Mouse (Mus musculus): ENCODE measurements around the gene Elk3. TPM values are rescaled to one million over a fixed set of nuclear protein-coding genes. Genes with fewer than 3 reads are reported as not detected.

The Elk3 gene
- polyA plus RNA-seq, 1 experiment from 2014 or later = 11.3 TPM

- H3K9me3 ChIP-seq (ENCODE audit: control insufficient read depth, low read length) = no peaks in the 10 kb centered on the region
- no peak overlapping the region for H3K4me2 ChIP-seq (replicated peaks)
- 93% methylated on average over 6 of the region's 6 CpGs for WGBS
- no peak overlapping the region for H3K4me3 ChIP-seq (replicated peaks; ENCODE audit: low read length)
- ATAC-seq (ENCODE audit: low FRiP score) = no peak
- no peak overlapping the region for H3K27ac ChIP-seq
- H3K4me1 ChIP-seq (replicated peaks; ENCODE audit: control insufficient read depth, insufficient read depth, low read length) = no peaks in the 10 kb centered on the region
- no peak for DNase-seq (ENCODE audit: low spot score)
- no peak overlapping the region for H3K9ac ChIP-seq
- H3K36me3 ChIP-seq (replicated peaks; ENCODE audit: control insufficient read depth, insufficient read depth) = peaks cover 12% of the 10 kb centered on the region
- no peaks in the 10 kb centered on the region for H3K27me3 ChIP-seq (ENCODE audit: control insufficient read depth, insufficient read depth, low read length)
Measured at GRCm38 (mm10) chr10:93201846-93202458, 109.0 kb downstream of the Elk3 start.

GRCm38 (mm10) chr10:93198958-93199357 is 112.0 kb downstream of the Elk3 start:
- peaks cover 14% of the 10 kb centered on the region for H3K4me1 ChIP-seq (replicated peaks; ENCODE audit: control insufficient read depth, insufficient read depth, low read length)
- H3K27ac ChIP-seq = no peak overlapping the region
- no peaks in the 10 kb centered on the region for H3K27me3 ChIP-seq (ENCODE audit: control insufficient read depth, insufficient read depth, low read length)
- peaks cover 12% of the 10 kb centered on the region for H3K36me3 ChIP-seq (replicated peaks; ENCODE audit: control insufficient read depth, insufficient read depth)
- no peak overlapping the region for H3K9ac ChIP-seq
- DNase-seq (ENCODE audit: low spot score) (no peak), ATAC-seq (ENCODE audit: low FRiP score) (no peak)
- H3K4me2 ChIP-seq (replicated peaks) = no peak overlapping the region
- 93% methylated on average over 3 of the region's 3 CpGs for WGBS
- H3K9me3 ChIP-seq (ENCODE audit: control insufficient read depth, low read length) = no peaks in the 10 kb centered on the region
- H3K4me3 ChIP-seq (replicated peaks; ENCODE audit: low read length) = no peak overlapping the region

Other genes starting within 250 kb of the Elk3 start
- 2.4 and 3.6 TPM in 2 replicates for gene Cfap54, start 229.5 kb downstream of the Elk3 start, polyA plus RNA-seq (2014; fragmentation: Nextera tagmentation; extraction: Ambion mirVana)
- gene Cdk17, start 150.3 kb downstream of the Elk3 start, polyA plus RNA-seq (2014; fragmentation: Nextera tagmentation; extraction: Ambion mirVana) = 61.1 and 68.3 TPM in 2 replicates
- gene Lta4h, start 142.3 kb upstream of the Elk3 start, polyA plus RNA-seq (2014; fragmentation: Nextera tagmentation; extraction: Ambion mirVana) = 89.8 and 95.4 TPM in 2 replicates
- not detected in 2 replicates for gene Hal, start 177.6 kb upstream of the Elk3 start, polyA plus RNA-seq (2014; fragmentation: Nextera tagmentation; extraction: Ambion mirVana)
- 0.08 and 0.20 TPM in 2 replicates for gene Amdhd1, start 228.9 kb upstream of the Elk3 start, polyA plus RNA-seq (2014; fragmentation: Nextera tagmentation; extraction: Ambion mirVana)
- gene Ccdc38, start 229.5 kb upstream of the Elk3 start, polyA plus RNA-seq (2014; fragmentation: Nextera tagmentation; extraction: Ambion mirVana) = 0.25 and 0.51 TPM in 2 replicates